Mouse (Mus musculus) adrenal gland, postnatal 10 days (tissue): Measurements from ENCODE around the gene Bcl2l1. TPM values are rescaled to one million over a fixed set of nuclear protein-coding genes. Genes with fewer than 3 reads are reported as not detected.

Source experiments
- DNase-seq: peaks from one replicate; pipeline ENCODE4 v3.0.0; 2021; ENCODE audit warnings: mixed read lengths
- long read RNA-seq, 2 experiments: library from polyadenylated mRNA; stranded (forward); transcript quantifications; one replicate each; pipeline ENCODE4 v2.0.0; 2021
- total RNA-seq, 2 experiments: library from RNA; stranded (reverse); gene quantifications; 2 replicates each; pipeline ENCODE4 v1.2.3; 2021

Bcl2l1 gene
- 10 to 100 TPM; 49.3 to 56.2 TPM for total RNA-seq
- long read RNA-seq, experiment 1, transcript Bcl2l1-202 (3 exons, 2,568 nt): minor isoform, 6 of 40 reads
- long read RNA-seq, experiment 1, transcript Bcl2l1-201 (3 exons, 2,417 nt): major isoform, 7 of 40 reads
- long read RNA-seq, experiment 1, partial matches to known transcripts: 3 of 40 reads
- long read RNA-seq, experiment 1, other reads (novel, unspliced or antisense): 24 of 40 reads
- long read RNA-seq, experiment 2, transcript Bcl2l1-201 (3 exons, 2,417 nt): minor isoform, 17 of 55 reads
- long read RNA-seq, experiment 2, transcript Bcl2l1-202 (3 exons, 2,568 nt): major isoform, 20 of 55 reads
- long read RNA-seq, experiment 2, partial matches to known transcripts: 13 of 55 reads
- long read RNA-seq, experiment 2, other reads (novel, unspliced or antisense): 5 of 55 reads

DNA sequence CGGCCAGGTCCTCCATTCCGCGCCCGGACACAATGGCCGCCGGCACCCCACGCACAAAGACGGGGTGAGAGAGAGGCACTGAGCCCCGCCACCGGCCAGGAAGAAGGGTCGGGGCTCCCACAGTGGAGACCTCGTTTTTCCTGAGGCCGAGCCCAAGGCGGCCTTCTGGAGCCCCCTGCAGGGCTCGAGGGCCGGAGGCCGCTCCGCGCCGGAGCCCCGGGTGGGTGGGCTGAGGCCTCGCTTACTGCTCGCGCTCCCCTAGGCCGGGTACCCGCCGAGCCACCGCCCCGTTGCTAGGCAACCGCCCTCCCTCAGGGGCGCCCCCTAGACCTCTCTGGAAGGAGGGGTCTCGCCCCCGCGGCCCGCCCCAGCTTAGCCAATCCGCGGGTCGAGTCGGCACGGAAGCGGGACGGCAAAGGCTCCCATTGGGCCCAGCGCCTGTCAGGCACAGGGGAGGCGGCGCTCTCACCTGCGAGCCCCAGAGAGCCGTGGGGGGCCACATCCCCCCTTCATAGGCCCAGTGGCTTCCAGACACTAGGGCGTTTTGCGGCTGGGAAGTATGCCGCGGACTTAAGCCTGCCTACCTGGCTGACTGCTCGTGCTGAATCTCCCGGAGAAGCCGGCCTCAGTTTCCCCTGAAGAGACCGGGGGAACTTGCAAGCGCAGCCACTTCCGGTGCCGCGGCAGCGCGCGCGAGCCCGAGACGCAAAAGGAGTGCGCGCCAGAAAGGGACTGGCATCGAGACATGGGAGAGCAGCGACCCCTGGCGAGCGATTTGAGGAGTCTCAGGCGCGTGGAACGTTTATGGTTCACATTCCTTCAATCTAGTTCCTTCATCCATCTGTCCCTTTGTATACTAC lies at the start of gene Bcl2l1:
Gene Bcl2l1 (minus strand): TSS at position 710 of the 860 bp plus-strand sequence.
- peak; percentile 99 for DNase-seq

- no peak for DNase-seq
Measured at GRCm38 (mm10) chr2:152880898-152881297, 49.4 kb upstream of the Bcl2l1 start.

DNA sequence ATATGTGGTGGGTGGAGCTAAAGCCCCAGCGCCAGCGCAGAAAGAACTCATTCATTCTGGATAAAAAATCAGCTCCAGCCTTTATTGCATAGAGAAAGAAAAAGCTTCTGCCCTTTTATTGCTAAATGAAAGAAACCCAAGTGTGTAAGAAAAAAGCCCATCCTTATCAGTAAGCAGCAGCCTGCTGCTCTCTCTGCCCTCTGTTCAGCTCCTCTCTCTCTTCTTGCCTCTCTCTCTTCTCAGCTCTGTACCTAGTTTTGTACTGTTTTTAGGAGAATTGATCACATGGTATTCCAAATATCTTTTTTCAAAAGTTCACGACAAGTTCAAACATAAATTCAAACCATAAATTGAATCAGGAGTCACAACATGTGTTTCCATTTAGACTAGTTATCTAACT lies 46.7 kb upstream of the Bcl2l1 start:
- DNase-seq: no peak

DNA sequence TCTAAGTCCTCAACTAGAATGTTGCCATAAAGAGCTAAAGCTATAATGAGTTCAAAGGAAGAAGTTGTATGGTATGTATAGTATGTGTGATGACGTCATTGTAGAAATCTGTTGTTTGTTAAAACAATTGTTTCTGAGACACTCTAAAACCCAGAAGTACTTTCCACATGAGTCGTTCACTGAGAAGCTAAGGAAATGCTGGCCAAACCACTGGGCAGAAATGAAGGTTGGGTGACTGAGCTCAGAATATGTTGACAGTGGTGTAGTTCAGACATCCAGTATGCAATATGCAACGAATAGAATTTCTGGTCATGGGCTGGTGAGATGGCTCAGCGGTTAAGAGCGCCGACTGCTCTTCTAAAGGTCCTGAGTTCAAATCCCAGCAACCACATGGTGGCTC lies 31.8 kb upstream of the Bcl2l1 start:
- DNase-seq: no peak

DNA sequence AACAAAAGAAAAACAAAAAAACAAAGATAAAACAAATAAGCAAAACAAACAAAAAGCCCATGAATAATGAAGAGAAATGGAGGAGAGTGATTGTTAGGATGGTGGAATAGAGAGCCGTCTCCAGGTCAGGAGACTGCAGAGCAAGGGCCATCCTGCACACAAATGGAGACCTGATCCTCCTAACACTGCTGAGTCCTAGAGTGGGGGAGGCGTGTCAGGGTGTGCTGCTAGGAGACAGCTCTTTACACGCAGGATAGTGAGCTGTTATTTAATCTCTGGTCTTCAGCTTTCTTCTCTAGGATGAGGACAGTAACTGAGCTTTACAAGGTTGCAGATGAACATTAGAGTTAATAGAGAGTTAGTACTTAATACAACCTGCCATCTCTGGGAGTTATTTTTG lies 31.1 kb upstream of the Bcl2l1 start:
- no peak for DNase-seq

- DNase-seq: no peak
Measured at GRCm38 (mm10) chr2:152861891-152862290, 30.4 kb upstream of the Bcl2l1 start.

DNA sequence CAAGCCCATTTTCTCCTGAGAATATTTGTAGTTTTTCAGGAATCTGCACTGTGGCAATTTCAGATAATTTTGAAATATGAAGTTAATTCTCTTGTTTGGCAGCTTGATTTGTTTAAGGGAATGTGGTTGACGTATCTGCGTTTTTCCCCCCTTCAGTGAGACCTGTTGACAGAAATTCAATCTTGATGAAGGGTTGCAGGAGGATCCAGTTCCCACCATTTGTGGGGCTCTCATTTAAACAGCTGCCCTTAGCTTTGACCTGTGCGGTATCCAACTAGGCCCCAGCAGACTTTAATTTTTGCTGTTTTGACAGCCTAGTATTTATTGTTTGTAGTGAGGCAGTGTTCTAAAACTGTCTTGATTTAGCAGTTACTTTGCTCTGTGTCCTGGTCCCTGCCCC lies 28.0 kb upstream of the Bcl2l1 start:
- no peak for DNase-seq

DNA sequence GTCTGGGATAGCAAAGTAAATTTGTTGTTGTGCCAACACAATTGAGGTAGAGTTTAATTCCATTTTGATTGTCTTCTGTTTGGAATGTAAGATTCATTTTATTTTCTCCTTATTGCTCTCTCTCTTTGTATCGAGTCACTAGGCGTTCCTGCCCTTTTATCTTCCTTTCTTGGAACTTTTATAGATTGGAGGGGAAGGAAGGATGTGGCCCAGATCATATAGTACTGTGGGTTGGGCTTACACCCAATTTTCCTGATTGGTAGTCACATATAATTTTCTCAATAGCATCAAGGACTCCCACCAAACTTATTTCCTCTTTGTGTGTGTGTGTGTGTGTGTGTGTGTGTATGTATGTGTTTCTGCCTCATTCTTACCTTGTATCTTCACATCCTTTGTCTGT lies 16.9 kb upstream of the Bcl2l1 start:
- DNase-seq: no peak

DNA sequence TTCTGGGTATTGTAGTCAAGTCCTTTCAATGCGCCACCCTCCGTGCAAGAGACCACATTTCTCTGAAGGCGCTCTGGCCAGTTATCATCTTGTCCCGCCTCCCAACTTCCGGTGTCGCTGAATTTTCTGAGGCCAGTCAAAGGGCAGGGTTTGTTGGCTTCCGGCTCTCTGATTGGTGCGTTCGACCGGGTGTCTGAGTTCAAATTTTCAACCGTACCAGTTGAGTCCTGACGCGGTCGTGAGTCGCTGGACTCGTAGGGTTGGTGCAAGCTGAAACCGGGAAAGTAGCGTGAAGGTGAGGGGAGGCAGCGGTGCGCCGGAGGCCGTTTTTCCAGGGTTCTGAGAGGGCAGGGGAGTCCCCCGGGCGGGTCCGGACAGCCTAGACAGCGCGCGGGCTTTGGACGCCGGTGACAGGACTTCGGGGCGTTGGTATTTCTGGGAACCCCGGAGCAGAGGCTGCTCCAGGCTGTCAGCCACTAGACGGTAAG lies 16.3 kb upstream of the Bcl2l1 start, which contains the start of gene Tpx2:
Gene Tpx2 (plus strand): TSS at position 150 of the 488 bp plus-strand sequence.
- DNase-seq: peak; percentile 96

- no peak for DNase-seq
Measured at GRCm38 (mm10) chr2:152847057-152847814, 15.7 kb upstream of the Bcl2l1 start.

DNA sequence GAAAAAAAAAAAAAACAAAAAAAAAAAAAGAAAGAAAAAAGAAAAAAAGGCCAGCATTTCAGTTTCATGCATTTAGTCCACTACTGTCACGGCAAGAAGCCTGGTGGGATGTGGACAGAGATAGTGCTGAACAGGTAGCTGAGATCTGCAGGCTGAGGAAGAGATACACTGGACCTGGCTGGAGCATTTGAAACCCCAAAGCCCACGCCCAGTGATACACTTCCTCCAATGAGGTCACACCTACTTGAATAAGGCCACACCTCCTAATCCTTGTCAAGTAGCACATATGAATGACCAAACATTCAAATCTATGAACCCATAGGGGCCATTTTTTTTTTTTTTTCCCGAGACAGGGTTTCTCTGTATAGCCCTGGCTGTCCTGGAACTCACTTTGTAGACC lies 11.2 kb upstream of the Bcl2l1 start:
- DNase-seq: no peak

DNA sequence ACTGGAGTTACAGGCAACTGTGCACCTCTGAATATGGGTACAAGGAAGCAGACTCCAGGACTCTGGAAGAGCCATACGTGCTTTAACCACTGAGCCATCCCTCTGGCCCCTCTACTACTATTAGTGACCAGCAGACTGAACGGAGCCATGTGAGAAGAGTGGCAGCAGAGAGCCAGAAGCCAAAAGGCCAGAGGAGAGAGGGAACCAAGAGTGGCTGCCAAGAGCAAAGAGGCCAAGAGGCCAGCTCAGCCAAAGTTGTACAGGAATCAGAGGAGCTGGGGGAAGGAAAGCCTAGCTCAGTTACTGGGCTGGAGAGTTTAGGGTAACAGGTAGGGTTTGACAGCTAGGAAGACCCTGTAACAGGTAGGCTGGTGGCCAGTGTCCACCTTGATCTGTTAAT lies 7.7 kb upstream of the Bcl2l1 start:
- peak; percentile 40 for DNase-seq

- peak; percentile 96 for DNase-seq
Measured at GRCm38 (mm10) chr2:152830021-152830921, 1.3 kb downstream of the Bcl2l1 start.

GRCm38 (mm10) chr2:152829367-152829881 lies 2.1 kb downstream of the Bcl2l1 start:
- DNase-seq: peak; percentile 40

- DNase-seq: no peak
Measured at GRCm38 (mm10) chr2:152828532-152828931, 3.0 kb downstream of the Bcl2l1 start.

DNA sequence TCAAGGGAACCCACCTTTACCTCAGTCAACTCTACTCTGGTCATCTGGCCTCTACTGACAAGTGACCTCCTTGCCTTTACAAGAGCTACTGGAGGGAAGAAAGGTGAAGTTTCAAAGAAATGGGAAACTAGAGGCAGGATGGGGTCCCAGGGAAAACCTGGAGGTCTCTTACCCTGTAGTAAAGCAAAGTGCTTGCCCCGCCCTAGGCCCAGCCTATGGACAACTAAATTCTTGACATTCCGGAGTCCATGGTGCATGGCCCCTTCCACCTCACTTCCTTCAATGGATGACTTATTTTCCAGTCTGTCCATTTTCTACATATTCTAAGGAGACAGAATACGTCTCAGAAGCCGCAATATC lies 3.5 kb downstream of the Bcl2l1 start:
- DNase-seq: no peak

DNA sequence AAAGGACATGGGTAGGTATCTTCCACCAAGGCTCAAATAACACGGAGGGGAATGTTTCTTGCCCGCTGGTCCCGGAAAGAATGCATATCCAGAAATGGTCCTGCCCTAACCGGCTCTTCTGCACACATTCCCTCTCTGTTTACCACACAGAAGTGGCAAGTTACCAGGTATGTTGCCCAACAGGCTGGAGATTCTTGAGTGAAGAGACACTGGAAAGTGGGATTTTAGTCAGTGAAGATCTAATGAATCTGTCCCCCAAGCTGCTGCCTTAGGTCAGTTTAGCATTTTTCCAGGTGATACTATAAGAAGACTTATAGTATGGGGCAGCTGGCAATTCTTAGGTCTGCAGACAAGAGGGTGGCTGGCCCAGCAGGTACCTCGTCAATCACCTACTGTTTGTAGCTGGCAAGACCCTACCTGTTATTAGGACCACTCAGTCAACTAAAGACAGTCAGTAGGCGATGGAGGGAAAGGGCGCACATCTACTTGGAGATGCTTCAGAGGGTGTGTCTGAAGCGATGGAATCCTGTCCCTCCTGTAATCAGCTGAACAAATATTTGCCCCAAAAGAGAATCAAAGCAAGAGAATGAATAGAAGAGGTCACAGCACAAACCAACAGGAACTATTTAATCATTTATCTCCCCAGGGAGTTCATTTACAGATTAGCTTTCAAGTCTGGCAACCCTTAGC lies 4.1 kb downstream of the Bcl2l1 start:
- DNase-seq: no peak

DNA sequence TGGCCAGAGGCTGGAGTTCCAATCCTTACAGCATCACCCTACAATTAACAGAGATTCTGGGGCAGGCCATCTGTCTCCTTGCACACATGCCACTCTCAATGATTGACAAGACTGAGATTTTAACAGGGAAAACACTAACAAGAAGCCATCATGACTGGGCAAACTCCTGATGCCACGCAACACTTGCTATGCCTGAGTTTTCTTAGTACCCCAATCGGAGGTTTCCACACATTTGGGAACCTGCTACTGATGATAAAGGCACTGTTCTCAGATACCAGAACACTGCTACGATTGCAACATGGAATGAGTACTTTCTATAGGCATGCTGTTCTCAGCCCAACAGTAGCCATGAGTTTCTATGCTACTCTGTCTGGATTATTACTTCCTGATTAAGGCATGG lies 5.0 kb downstream of the Bcl2l1 start:
- no peak for DNase-seq

GRCm38 (mm10) chr2:152825713-152826112 lies 5.8 kb downstream of the Bcl2l1 start:
- no peak for DNase-seq

- no peak for DNase-seq
Measured at GRCm38 (mm10) chr2:152825168-152825697, 6.3 kb downstream of the Bcl2l1 start.
